ENCODE assay signal across 8 mouse cellular contexts in the genomic region with DNA sequence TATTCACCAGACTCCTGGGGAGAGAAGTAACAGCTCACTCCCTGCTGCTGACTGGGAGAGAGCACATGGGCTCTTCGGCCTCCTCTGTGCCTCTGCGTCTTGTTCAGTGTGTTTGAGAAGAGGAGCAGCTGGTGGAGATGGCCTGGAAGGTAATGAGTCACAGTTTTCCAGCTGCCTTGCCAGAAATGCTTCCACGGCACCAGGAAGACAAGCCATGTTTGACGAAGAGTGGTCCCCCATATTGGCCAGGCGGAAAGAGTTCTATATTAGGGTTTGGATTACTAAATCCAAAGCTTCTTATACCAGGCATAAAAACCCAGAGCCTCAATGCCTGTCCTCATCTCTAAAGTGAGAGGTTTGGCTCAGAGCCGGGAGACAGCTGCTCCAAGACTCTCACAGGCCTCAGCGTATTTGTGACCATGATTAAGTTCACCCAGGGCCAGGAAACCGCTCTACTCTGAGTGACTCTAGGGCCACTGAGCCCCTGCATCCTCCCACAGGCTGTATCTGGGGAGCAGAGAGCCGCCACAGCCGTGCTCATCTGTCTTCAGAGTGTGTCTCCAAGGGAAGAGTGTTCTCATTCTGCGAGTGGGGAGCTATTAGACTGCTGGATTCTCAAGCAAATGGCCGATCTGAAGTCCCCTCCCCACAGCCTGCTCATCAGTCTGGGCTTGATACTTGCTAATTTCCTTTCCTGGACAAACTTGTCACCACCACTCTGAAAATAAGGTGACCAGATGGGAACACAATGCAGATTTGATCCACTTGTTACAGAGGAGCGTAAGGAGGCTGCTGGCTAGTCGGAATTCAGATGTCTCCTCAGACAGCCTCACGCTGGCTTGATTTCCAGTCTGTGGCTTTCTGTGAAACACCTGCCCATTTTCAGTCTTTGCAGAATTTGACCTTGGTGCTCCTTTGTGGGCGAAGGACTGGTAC.
DNase-seq lines count a peak whose midpoint lies in the region; ATAC-seq and TF ChIP-seq lines count a peak whose summit lies in the region.

No protein-coding gene starts in this region.

- no peaks in the 10 kb centered on the region; the same call in 1 of the 2 replicates for H3K4me1 ChIP-seq in heart, adult 2 months (ENCODE audit: control insufficient read depth, insufficient read depth, low read length)
- no peaks in the 10 kb centered on the region for H3K4me1 ChIP-seq in heart, embryonic 11.5 days (ENCODE audit: control insufficient read depth, insufficient read depth, low read length)
- peaks cover 15% of the 10 kb centered on the region for H3K4me1 ChIP-seq in cerebellum, adult 2 months (ENCODE audit: control insufficient read depth, insufficient read depth, low read length)

- no peaks in the 10 kb centered on the region for H3K36me3 ChIP-seq in heart, adult 2 months (ENCODE audit: control insufficient read depth, insufficient read depth, low read length)
- H3K36me3 ChIP-seq in heart, embryonic 11.5 days (ENCODE audit: control insufficient read depth, insufficient read depth, low read length): no peaks in the 10 kb centered on the region

- H3K4me3 ChIP-seq in heart, adult 2 months: no peak overlapping the region
- H3K4me3 ChIP-seq in heart, embryonic 11.5 days (ENCODE audit: low read depth, low read length): no peak overlapping the region
- no peak overlapping the region for H3K4me3 ChIP-seq in cerebellum, adult 2 months (replicated peaks; ENCODE audit: insufficient read depth, low read depth, low read length)

- WGBS in heart, adult 2 months: 62% methylated on average over 16 of the region's 16 CpGs
- WGBS in heart, embryonic 11.5 days (ENCODE audit: insufficient replicate concordance): 74% methylated on average over 16 of the region's 16 CpGs
- 37% methylated on average over 16 of the region's 16 CpGs for WGBS in cerebellum, adult 2 months

- peak; percentile 61; the same call in 1 of the 2 replicates for TF ChIP-seq EP300 in heart, adult 2 months (IDR thresholded peaks at IDR 0.05; ENCODE audit: insufficient read depth, low read depth, low read length)

- no peak for ATAC-seq in heart, embryonic 11.5 days (replicated peaks; ENCODE audit: insufficient number of reproducible peaks, low FRiP score, low TSS enrichment)
- no peak for ATAC-seq in megakaryocyte-erythroid progenitor cell, adult 5-6 weeks (replicated peaks; ENCODE audit: low FRiP score, low TSS enrichment, poor library complexity, severe bottlenecking)

- peak overlapping the region; percentile 49 for H3K27ac ChIP-seq in heart, adult 2 months
- no peak overlapping the region for H3K27ac ChIP-seq in heart, embryonic 11.5 days (ENCODE audit: low read depth, low read length)
- 0 out of 2 replicates have a peak overlapping the region, but pooled peaks have one; percentile 8 for H3K27ac ChIP-seq in cerebellum, adult 2 months (ENCODE audit: insufficient read depth, low read length)

- TF ChIP-seq CTCF in heart, adult 2 months (IDR thresholded peaks at IDR 0.05): no peak
- no peak for TF ChIP-seq CTCF in cerebellum, adult 2 months (IDR thresholded peaks at IDR 0.05; ENCODE audit: borderline replicate concordance, insufficient read depth, low read depth, low read length)

- TF ChIP-seq POLR2A in heart, adult 2 months (IDR thresholded peaks at IDR 0.05; ENCODE audit: insufficient read depth, low read depth, low read length): no peak
- TF ChIP-seq POLR2A in cerebellum, adult 2 months (IDR thresholded peaks at IDR 0.05; ENCODE audit: borderline replicate concordance, insufficient read depth, low read length): no peak

- no peaks in the 10 kb centered on the region for H3K79me2 ChIP-seq in heart, adult 2 months (replicated peaks; ENCODE audit: control insufficient read depth, insufficient read depth, low read length)

- intact Hi-C loops in heart, adult 2 months (cut with DNase I): no loop called here
- intact Hi-C loops in gastrocnemius, postnatal 36 days (cut with DNase I): no loop called here
- intact Hi-C loops in left cerebral cortex, postnatal 25 days (cut with DNase I): loop anchor here (5.0 kb wide), 4 partner anchors 65 to 140 kb away; no protein-coding TSS in a partner anchor

- H3K4me2 ChIP-seq in heart, embryonic 11.5 days: no peak overlapping the region

- peak; percentile 65 to 77 for DNase-seq in heart, adult 2 months
- peak; percentile 62 to 75 for DNase-seq in cerebellum, adult 2 months
- DNase-seq in gastrocnemius, postnatal 36 days: peak; percentile 30 to 39
- DNase-seq in left cerebral cortex, postnatal 25 days (ENCODE audit: low spot score in 2 of 2): peak; percentile 63 to 94
- peak; percentile 60 to 82 for DNase-seq in right cerebral cortex, postnatal 10 days (ENCODE audit: low spot score in 2 of 2)
- DNase-seq in adrenal gland, postnatal 36 days: no peak

- H3K27me3 ChIP-seq in heart, adult 2 months (ENCODE audit: control insufficient read depth, insufficient read depth, low read length): no peaks in the 10 kb centered on the region
- H3K27me3 ChIP-seq in heart, embryonic 11.5 days (ENCODE audit: control insufficient read depth, insufficient read depth, low read length): no peaks in the 10 kb centered on the region
- no peaks in the 10 kb centered on the region for H3K27me3 ChIP-seq in cerebellum, adult 2 months (ENCODE audit: control insufficient read depth, insufficient read depth, low read length)

- no peak overlapping the region for H3K9ac ChIP-seq in heart, adult 2 months (ENCODE audit: low read depth, low read length)
- no peak overlapping the region for H3K9ac ChIP-seq in heart, embryonic 11.5 days (ENCODE audit: low read depth, low read length)

- H3K9me3 ChIP-seq in heart, embryonic 11.5 days (replicated peaks; ENCODE audit: control insufficient read depth, low read length): no peaks in the 10 kb centered on the region

Comparison
In these comparisons a context has a peak if more than half of its experiments do, and no peak if none do; other contexts are left out.
1. DNase-seq: peak in heart, adult 2 months (2 of 2), cerebellum, adult 2 months (2 of 2), gastrocnemius, postnatal 36 days (2 of 2), left cerebral cortex, postnatal 25 days (2 of 2) and right cerebral cortex, postnatal 10 days (2 of 2); none in adrenal gland, postnatal 36 days (0 of 2).